Mouse (Mus musculus) spleen, adult 2 months (tissue): ENCODE measurements around the gene Ppp2r5b.

Experiments
- CTCF ChIP-seq: fragments of 200-500 bp; IDR thresholded peaks from 2 replicates; pipeline ENCODE4 v1.5.1; 2011; ENCODE audit warnings: mild to moderate bottlenecking, inconsistent platforms; ENCODE audit not compliant: insufficient read depth, insufficient read length, insufficient replicate concordance; ENCODE audit errors: extremely low read depth
- POLR2A ChIP-seq: fragments of 200-500 bp; IDR thresholded peaks from 2 replicates; pipeline ENCODE4 v1.6.1; 2011; ENCODE audit warnings: low read depth, low read length, inconsistent platforms

- TF ChIP-seq POLR2A: no peak
- no peak for TF ChIP-seq CTCF
These were observed 10.1 kb upstream of the Ppp2r5b start for GRCm38 (mm10) chr19:6245806-6246205.
